Mouse (Mus musculus): ENCODE data around the gene Prpf3.

GRCm38 (mm10) chr3:95818571-95819288, 37.0 kb downstream of the Prpf3 start, which contains the start of gene Rprd2:
- TF ChIP-seq E2F4 (IDR thresholded peaks at IDR 0.05; ENCODE audit: insufficient read depth) (no peak), MAX (IDR thresholded peaks at IDR 0.05; ENCODE audit: low read depth) (no peak), POLR2A (IDR thresholded peaks at IDR 0.05; ENCODE audit: insufficient read length, low read depth) (peak; percentile 95), MYOD1 (IDR thresholded peaks at IDR 0.05; ENCODE audit: control insufficient read depth in 1 of 3, insufficient read length in 2 of 3, low read depth in 2 of 3) (peak in 1 of 3 experiments; percentile 44), CEBPB (IDR thresholded peaks at IDR 0.05; ENCODE audit: insufficient read depth, poor library complexity, severe bottlenecking) (no peak), TCF3 (IDR thresholded peaks at IDR 0.05; ENCODE audit: insufficient read length, low read depth) (no peak), USF1 (IDR thresholded peaks at IDR 0.05; ENCODE audit: low read depth) (no peak), POLR2AphosphoS2 (IDR thresholded peaks at IDR 0.05; ENCODE audit: insufficient read length, low read depth) (peak; percentile 96), TCF12 (IDR thresholded peaks at IDR 0.05; ENCODE audit: insufficient read depth, poor library complexity, severe bottlenecking) (no peak)

All from myocyte (in vitro differentiated cells).